Mouse (Mus musculus) neural tube, embryonic 11.5 days (tissue): ENCODE measurements around the gene Mical3. TPM values are rescaled to one million over a fixed set of nuclear protein-coding genes. Genes with fewer than 3 reads are reported as not detected.

Experiments used
- ATAC-seq: fragments of 200-750 bp; cut with Nextera tagmentation; 2 replicates; pipeline ENCODE4 v1.8.0; 2017; ENCODE audit warnings: moderate number of reproducible peaks, mild to moderate bottlenecking, moderate TSS enrichment, moderate library complexity; ENCODE audit not compliant: insufficient read depth, low FRiP score, low TSS enrichment
- DNase-seq: peaks from one replicate; pipeline ENCODE4 v3.0.0-alpha.2; 2015; ENCODE audit warnings: low spot score
- H3K27ac ChIP-seq: fragments of 300-500 bp; sonication (generic); 2 replicates; pipeline ENCODE4 v1.5.1; 2014; ENCODE audit warnings: low read depth, mild to moderate bottlenecking, low read length
- H3K27me3 ChIP-seq: fragments of 300-500 bp; sonication (generic); 2 replicates; pipeline ENCODE4 v1.6.1; 2014; ENCODE audit warnings: mild to moderate bottlenecking, low read length, mixed read lengths; ENCODE audit not compliant: control insufficient read depth, insufficient read depth
- H3K36me3 ChIP-seq: fragments of 300-500 bp; sonication (generic); 2 replicates; pipeline ENCODE4 v1.6.1; 2014; ENCODE audit warnings: mild to moderate bottlenecking, low read length, moderate library complexity, mixed read lengths; ENCODE audit not compliant: control insufficient read depth, insufficient read depth
- H3K4me1 ChIP-seq: fragments of 300-500 bp; sonication (generic); 2 replicates; pipeline ENCODE4 v1.6.1; 2014; ENCODE audit warnings: low read length, mixed read lengths; ENCODE audit not compliant: control insufficient read depth, insufficient read depth
- H3K4me2 ChIP-seq: fragments of 300-500 bp; sonication (generic); 2 replicates; pipeline ENCODE4 v1.6.1; 2014; ENCODE audit warnings: low read depth, mild to moderate bottlenecking, moderate library complexity
- H3K4me3 ChIP-seq: fragments of 300-500 bp; sonication (generic); 2 replicates; pipeline ENCODE4 v1.5.1; 2014; ENCODE audit warnings: low read depth, low read length
- H3K9ac ChIP-seq: fragments of 300-500 bp; sonication (generic); 2 replicates; pipeline ENCODE4 v1.6.1; 2014; ENCODE audit warnings: mild to moderate bottlenecking, low read length
- H3K9me3 ChIP-seq: fragments of 300-500 bp; sonication (generic); 2 replicates; pipeline ENCODE4 v1.6.1; 2016; ENCODE audit warnings: low read length; ENCODE audit not compliant: control insufficient read depth
- WGBS: fragments of 180-500 bp; shearing (Covaris S2); extraction: QIAGEN DNeasy Blood & Tissue Kit; methylation state at CpG from one replicate; pipeline ENCODE4 v1.1.7; 2014; 5-methylcytosine and 5-hydroxymethylcytosine counted together
- polyA plus RNA-seq: library from polyadenylated mRNA; unstranded; fragments of >200 nt; fragmentation: Nextera tagmentation; extraction: Ambion mirVana; gene quantifications from 2 replicates; pipeline ENCODE4 v1.2.1, GENCODE M21; 2014

Mical3 gene
- polyA plus RNA-seq, 1 experiment from 2014 or later, result 18.4 TPM

DNA sequence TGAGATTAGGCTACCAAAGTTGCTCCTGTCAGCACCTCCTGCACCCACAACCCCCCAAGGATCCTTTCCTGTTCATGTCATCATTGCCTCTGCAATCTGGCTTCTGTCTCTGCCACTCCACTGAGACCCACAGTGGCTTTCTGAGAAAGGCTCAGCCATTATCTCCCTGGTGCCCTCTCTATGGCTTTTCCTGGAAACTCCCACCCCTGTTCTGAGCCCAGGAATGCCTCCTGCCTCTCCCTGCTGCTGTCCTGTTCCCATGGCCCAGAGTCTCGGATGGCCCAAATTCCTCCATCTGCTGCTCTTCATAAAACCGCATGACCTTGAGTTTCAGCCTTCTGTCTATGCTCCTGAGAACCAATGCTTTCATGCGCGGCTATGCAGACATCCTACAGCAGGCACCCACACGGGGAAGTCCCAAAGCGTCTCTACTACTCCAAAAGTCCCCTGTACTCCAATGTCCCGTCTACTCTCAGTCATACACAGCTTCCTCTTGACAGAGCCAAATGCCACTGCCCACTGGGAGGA is 77.2 kb downstream of the Mical3 start:
- Histone ChIP-seq H3K27me3 (no peaks in the 10 kb centered on the region), H3K27ac (no peak overlapping the region), H3K9ac (no peak overlapping the region), H3K36me3 (no peaks in the 10 kb centered on the region), H3K9me3 (no peaks in the 10 kb centered on the region), H3K4me3 (no peak overlapping the region), H3K4me1 (no peaks in the 10 kb centered on the region), H3K4me2 (no peak overlapping the region)
- 89% methylated on average over 7 of the region's 7 CpGs for WGBS
- no peak for DNase-seq
- no peak for ATAC-seq

GRCm38 (mm10) chr6:121051972-121052629 is 78.7 kb downstream of the Mical3 start:
- DNase-seq (no peak), ATAC-seq (no peak)
- no peaks in the 10 kb centered on the region for H3K9me3 ChIP-seq
- no peaks in the 10 kb centered on the region for H3K4me1 ChIP-seq
- no peaks in the 10 kb centered on the region for H3K27me3 ChIP-seq
- H3K4me2 ChIP-seq, result no peak overlapping the region
- no peak overlapping the region for H3K27ac ChIP-seq
- no peak overlapping the region for H3K9ac ChIP-seq
- WGBS, result 95% methylated on average over 13 of the region's 13 CpGs
- no peaks in the 10 kb centered on the region for H3K36me3 ChIP-seq
- no peak overlapping the region for H3K4me3 ChIP-seq

DNA sequence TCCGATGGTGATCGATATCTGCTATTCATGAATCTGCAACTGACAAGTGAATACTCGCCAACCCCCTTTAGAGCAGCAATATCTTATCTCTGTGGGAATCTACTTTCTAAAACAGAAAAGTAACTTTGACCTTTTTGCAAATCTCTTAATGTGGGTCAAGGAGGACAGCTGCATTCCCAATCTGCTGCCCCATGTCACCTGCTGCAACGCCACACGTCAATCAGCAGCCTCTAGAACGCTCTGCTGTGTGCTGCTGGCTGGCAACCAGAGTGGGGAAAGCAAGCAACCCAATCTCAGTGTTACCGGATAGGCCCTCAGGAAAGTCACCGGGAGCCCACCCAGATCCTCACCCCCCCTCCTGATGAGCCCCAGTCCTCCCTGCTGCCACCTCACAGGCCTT is 79.4 kb downstream of the Mical3 start:
- no peaks in the 10 kb centered on the region for H3K9me3 ChIP-seq
- no peaks in the 10 kb centered on the region for H3K4me1 ChIP-seq
- H3K4me3 ChIP-seq, result no peak overlapping the region
- H3K4me2 ChIP-seq, result no peak overlapping the region
- H3K36me3 ChIP-seq, result no peaks in the 10 kb centered on the region
- 73% methylated on average over 8 of the region's 8 CpGs for WGBS
- no peaks in the 10 kb centered on the region for H3K27me3 ChIP-seq
- no peak overlapping the region for H3K9ac ChIP-seq
- DNase-seq (no peak), ATAC-seq (no peak)
- H3K27ac ChIP-seq, result no peak overlapping the region

GRCm38 (mm10) chr6:121048696-121049095 is 82.1 kb downstream of the Mical3 start:
- DNase-seq (no peak), ATAC-seq (no peak)
- Histone ChIP-seq H3K27me3 (no peaks in the 10 kb centered on the region), H3K9ac (no peak overlapping the region), H3K4me3 (no peak overlapping the region), H3K4me1 (no peaks in the 10 kb centered on the region; the same call in 1 of the 2 replicates), H3K27ac (no peak overlapping the region), H3K36me3 (no peaks in the 10 kb centered on the region), H3K4me2 (no peak overlapping the region), H3K9me3 (no peaks in the 10 kb centered on the region)
- 64% methylated on average over 8 of the region's 8 CpGs for WGBS

DNA sequence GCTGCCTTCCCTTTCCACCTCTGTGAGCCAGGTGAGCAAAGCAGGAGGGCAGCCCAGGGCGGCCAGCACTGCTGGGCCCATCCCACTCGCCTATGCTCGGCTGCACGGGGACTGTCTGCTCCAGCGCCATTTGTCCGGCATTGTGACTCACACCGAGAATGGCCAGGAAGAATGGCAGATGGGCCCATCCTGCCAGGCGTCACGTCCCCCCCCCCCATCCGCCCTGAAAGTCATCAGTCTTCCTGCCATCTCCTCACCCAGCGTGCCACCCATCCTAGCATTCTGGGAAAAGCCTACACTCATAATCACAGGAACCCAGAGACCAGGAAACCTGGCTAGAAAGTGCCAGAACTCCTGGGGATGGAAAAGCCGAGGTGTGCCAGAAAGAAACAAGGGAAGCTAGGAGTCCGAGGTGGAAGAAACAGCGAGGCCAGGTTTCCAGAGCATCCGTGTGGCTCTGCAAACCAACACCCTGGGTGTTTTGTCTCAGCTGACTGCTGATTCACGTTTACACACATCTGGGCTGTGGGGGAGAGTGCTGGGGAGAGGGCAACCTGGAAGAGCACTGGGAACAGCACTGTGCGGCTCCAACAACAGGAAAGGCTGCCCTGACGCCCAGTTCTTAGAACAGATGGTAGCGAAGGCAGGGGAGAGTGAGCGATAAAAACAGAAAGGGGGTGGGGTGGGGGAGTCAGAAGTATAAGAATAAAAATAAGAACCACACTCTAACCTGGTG is 85.3 kb downstream of the Mical3 start:
- WGBS, result 49% methylated on average over 20 of the region's 20 CpGs
- peak; percentile 31 for DNase-seq
- no peak overlapping the region for H3K4me2 ChIP-seq
- no peaks in the 10 kb centered on the region; the same call in 1 of the 2 replicates for H3K4me1 ChIP-seq
- no peak overlapping the region for H3K27ac ChIP-seq
- no peaks in the 10 kb centered on the region for H3K27me3 ChIP-seq
- H3K4me3 ChIP-seq, result no peak overlapping the region
- H3K36me3 ChIP-seq, result peaks cover under 1% of the 10 kb centered on the region; the same call in 1 of the 2 replicates
- no peak overlapping the region for H3K9ac ChIP-seq
- peak; percentile 60; the same call in 1 of the 2 replicates for ATAC-seq
- H3K9me3 ChIP-seq, result no peaks in the 10 kb centered on the region

- Histone ChIP-seq H3K4me3 (no peak overlapping the region), H3K9me3 (no peaks in the 10 kb centered on the region), H3K27me3 (no peaks in the 10 kb centered on the region), H3K27ac (no peak overlapping the region), H3K4me1 (no peaks in the 10 kb centered on the region; the same call in 1 of the 2 replicates), H3K36me3 (peaks cover 3% of the 10 kb centered on the region; the same call in 1 of the 2 replicates), H3K9ac (no peak overlapping the region), H3K4me2 (no peak overlapping the region)
- 71% methylated on average over 14 of the region's 14 CpGs for WGBS
- ATAC-seq, result no peak
- no peak for DNase-seq
These were observed 87.2 kb downstream of the Mical3 start for GRCm38 (mm10) chr6:121043434-121044189.

DNA sequence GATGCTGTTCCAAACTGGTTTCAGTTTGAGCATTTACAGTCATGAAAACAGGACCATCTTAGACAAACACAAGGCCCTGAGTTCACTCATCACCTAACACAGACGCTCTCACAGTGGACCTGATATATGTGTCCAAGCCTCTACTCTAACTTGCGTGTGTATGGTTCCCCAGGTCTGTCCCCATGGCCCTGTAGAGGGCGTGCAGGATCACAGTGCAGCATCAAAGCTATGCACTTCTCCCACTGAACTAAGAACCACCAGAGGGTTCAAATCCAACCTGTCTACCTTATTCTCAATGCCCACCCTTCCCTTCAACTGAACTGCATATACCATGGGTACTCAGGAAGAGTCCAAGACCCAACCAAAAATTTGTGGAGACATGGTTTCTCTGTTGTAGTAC is 91.1 kb downstream of the Mical3 start:
- no peaks in the 10 kb centered on the region for H3K4me1 ChIP-seq
- ATAC-seq (no peak), DNase-seq (no peak)
- H3K9ac ChIP-seq, result no peak overlapping the region
- H3K36me3 ChIP-seq, result peaks cover 6% of the 10 kb centered on the region
- 87% methylated on average over 3 of the region's 3 CpGs for WGBS
- no peaks in the 10 kb centered on the region for H3K27me3 ChIP-seq
- no peaks in the 10 kb centered on the region for H3K9me3 ChIP-seq
- no peak overlapping the region for H3K4me2 ChIP-seq
- no peak overlapping the region for H3K4me3 ChIP-seq
- H3K27ac ChIP-seq, result no peak overlapping the region

- ATAC-seq (no peak), DNase-seq (no peak)
- Histone ChIP-seq H3K4me1 (no peaks in the 10 kb centered on the region), H3K9me3 (no peaks in the 10 kb centered on the region), H3K9ac (no peak overlapping the region), H3K27ac (no peak overlapping the region), H3K36me3 (peaks cover 6% of the 10 kb centered on the region), H3K4me3 (no peak overlapping the region), H3K27me3 (no peaks in the 10 kb centered on the region), H3K4me2 (no peak overlapping the region)
- WGBS, result 87% methylated on average over 9 of the region's 9 CpGs
These were observed 91.5 kb downstream of the Mical3 start for GRCm38 (mm10) chr6:121039286-121039685.
